Mouse (Mus musculus) right cerebral cortex, postnatal 4 days (tissue): ENCODE measurements around the gene Ctxn1.

Source experiments
- DNase-seq: peaks from one replicate; pipeline ENCODE4 v3.0.0-alpha.2; 2022

The Ctxn1 gene

DNA sequence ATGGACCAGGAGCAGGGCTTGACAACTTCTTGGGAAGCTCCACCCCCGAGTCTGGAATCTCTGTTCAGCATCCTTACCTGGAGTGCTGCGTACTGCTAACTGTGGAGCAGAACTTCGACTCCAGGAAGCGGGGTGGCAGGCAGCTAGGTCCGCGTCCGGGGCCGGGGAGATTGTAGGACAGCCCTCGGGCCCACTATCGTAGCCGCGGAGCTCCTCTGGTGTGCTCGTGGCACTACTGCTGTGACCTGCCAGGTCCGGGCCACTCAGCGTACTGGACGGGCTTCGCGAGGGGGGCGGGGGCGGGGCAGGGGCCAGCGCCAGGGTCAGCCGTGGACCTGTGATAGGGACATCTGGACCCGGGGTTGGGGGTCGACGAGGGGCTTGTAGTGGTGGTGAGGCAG is 46.3 kb downstream of the Ctxn1 start:
- peak; percentile 35 for DNase-seq

DNA sequence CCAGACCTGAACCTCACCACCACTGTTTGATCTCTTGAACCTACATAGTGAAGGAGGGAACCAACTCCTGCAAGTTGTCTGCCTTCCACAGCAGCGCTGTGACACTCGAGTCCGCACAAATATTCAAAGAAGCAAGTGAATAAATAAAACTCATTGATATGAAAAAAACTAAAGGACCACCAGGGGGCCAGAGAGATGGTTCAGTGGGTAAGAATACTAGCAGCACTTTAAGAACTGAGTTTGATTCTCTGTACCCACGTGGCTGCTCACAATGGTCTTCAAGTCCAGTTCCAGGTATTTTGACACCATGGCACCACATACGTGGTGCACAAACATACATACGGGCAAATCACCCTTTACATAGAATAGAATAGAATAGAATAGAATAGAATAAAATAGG is 48.0 kb downstream of the Ctxn1 start:
- no peak for DNase-seq
